Mouse (Mus musculus) c-Kit-positive CD71-positive TER-119-negative erythroid progenitor cells, embryonic 14.5 days (primary cell): ENCODE results near the gene Agbl4.
A peak's percentile ranks its signal among the peaks of the same experiment; 100 is the strongest.

ENCODE experiments used
- DNase-seq: peaks from one replicate; pipeline ENCODE4 v3.0.0-alpha.2; 2013; ENCODE audit warnings: low read depth

The Agbl4 gene

GRCm38 (mm10) chr4:111670566-111671421 is 1273.3 kb downstream of the Agbl4 start:
- DNase-seq, result no peak

- DNase-seq, result no peak
Measured at GRCm38 (mm10) chr4:111671440-111671839, 1274.0 kb downstream of the Agbl4 start.

GRCm38 (mm10) chr4:111673904-111674303 is 1276.4 kb downstream of the Agbl4 start:
- no peak for DNase-seq

- DNase-seq, result no peak
Measured at GRCm38 (mm10) chr4:111681926-111682325, 1284.5 kb downstream of the Agbl4 start.

GRCm38 (mm10) chr4:111682793-111683192 is 1285.3 kb downstream of the Agbl4 start:
- no peak for DNase-seq

GRCm38 (mm10) chr4:111683843-111684242 is 1286.4 kb downstream of the Agbl4 start:
- no peak for DNase-seq

GRCm38 (mm10) chr4:111685951-111686350 is 1288.5 kb downstream of the Agbl4 start:
- DNase-seq, result no peak

GRCm38 (mm10) chr4:111686951-111687350 is 1289.5 kb downstream of the Agbl4 start:
- peak; percentile 38 for DNase-seq

GRCm38 (mm10) chr4:111687613-111688012 is 1290.2 kb downstream of the Agbl4 start:
- peak; percentile 53 for DNase-seq

- no peak for DNase-seq
Measured at GRCm38 (mm10) chr4:111691057-111691543, 1293.6 kb downstream of the Agbl4 start.

- DNase-seq, result no peak
Measured at GRCm38 (mm10) chr4:111701381-111701780, 1303.9 kb downstream of the Agbl4 start.

GRCm38 (mm10) chr4:111704126-111704525 is 1306.7 kb downstream of the Agbl4 start:
- DNase-seq, result no peak

GRCm38 (mm10) chr4:111704975-111705374 is 1307.5 kb downstream of the Agbl4 start:
- DNase-seq, result no peak
